Mouse (Mus musculus) MEL (cell line): ENCODE measurements around the gene Ints4. TPM values are rescaled to one million over a fixed set of nuclear protein-coding genes. Genes with fewer than 3 reads are reported as not detected.
"Not testable (repeated sequence)": the region's sequence is repeated elsewhere in the genome, so short reads cannot be mapped to it uniquely, and the experiment has no call there.

Experiments
- DNase-seq: peaks from one replicate; pipeline ENCODE4 v3.0.0; 2011; ENCODE audit warnings: low read depth, low spot score
- H3K27ac ChIP-seq: 2 replicates; pipeline ENCODE4 v1.5.1; 2012; ENCODE audit warnings: low read depth, mild to moderate bottlenecking, control low read depth, low read length, moderate library complexity; ENCODE audit not compliant: control insufficient read depth
- H3K27me3 ChIP-seq, 2 experiments: fragments of 150-350 bp in 1 of 2; sonication (generic) in 1 of 2; 2 replicates each; pipeline ENCODE4 v1.6.1; 2012; ENCODE audit warnings: low read length in 2 of 2, mild to moderate bottlenecking in 2 of 2, improper control_type of control experiment in 1 of 2, moderate library complexity in 1 of 2; ENCODE audit not compliant: insufficient read depth in 2 of 2, control insufficient read depth in 1 of 2
- H3K36me3 ChIP-seq, 2 experiments: 2 replicates each; pipeline ENCODE4 v1.6.1; 2012 to 2014; ENCODE audit warnings: low read length in 2 of 2, improper control_type of control experiment in 1 of 2, inconsistent platforms in 1 of 2, mild to moderate bottlenecking in 1 of 2; ENCODE audit not compliant: insufficient read depth in 2 of 2, control insufficient read depth in 1 of 2
- H3K4me1 ChIP-seq, 2 experiments: fragments of 150-350 bp in 1 of 2; sonication (generic) in 1 of 2; 2 replicates each; pipeline ENCODE4 v1.6.1; 2012; ENCODE audit warnings: low read length in 2 of 2, improper control_type of control experiment in 1 of 2, mild to moderate bottlenecking in 1 of 2; ENCODE audit not compliant: insufficient read depth in 2 of 2, control insufficient read depth in 1 of 2
- H3K4me3 ChIP-seq, 2 experiments: fragments of 150-350 bp in 1 of 2; sonication (generic) in 1 of 2; 2 replicates each; pipeline ENCODE4 v1.5.1; 2012; ENCODE audit warnings: low read depth in 2 of 2, low read length in 2 of 2, mild to moderate bottlenecking in 2 of 2, moderate library complexity in 2 of 2, control low read depth in 1 of 2, improper control_type of control experiment in 1 of 2; ENCODE audit not compliant: control insufficient read depth in 1 of 2, insufficient read depth in 1 of 2
- H3K79me2 ChIP-seq: 2 replicates; pipeline ENCODE4 v1.6.1; 2012; ENCODE audit warnings: mild to moderate bottlenecking, low read length, moderate library complexity; ENCODE audit not compliant: control insufficient read depth, poor library complexity, insufficient read depth
- H3K9ac ChIP-seq: 2 replicates; pipeline ENCODE4 v1.6.1; 2012; ENCODE audit warnings: low read depth, mild to moderate bottlenecking, control low read depth, low read length, moderate library complexity; ENCODE audit not compliant: control insufficient read depth, poor library complexity, severe bottlenecking
- H3K9me3 ChIP-seq: fragments of 150-350 bp; sonication (generic); replicated peaks from 2 replicates; pipeline ENCODE4 v1.6.1; 2012; ENCODE audit warnings: mild to moderate bottlenecking, low read length, improper control_type of control experiment, moderate library complexity; ENCODE audit not compliant: insufficient read depth
- CTCF ChIP-seq, 3 experiments: IDR thresholded peaks in 2 of 3; conservative IDR thresholded peaks in 1 of 3; 2 replicates each; pipeline ENCODE4 v1.5.1; 2011 to 2012; ENCODE audit warnings: low read length in 3 of 3, low read depth in 2 of 3, mild to moderate bottlenecking in 2 of 3, improper control_type of control experiment in 1 of 3, inconsistent platforms in 1 of 3, mixed read lengths in 1 of 3, moderate library complexity in 1 of 3; ENCODE audit not compliant: control insufficient read depth in 1 of 3, insufficient read depth in 1 of 3, poor library complexity in 1 of 3, severe bottlenecking in 1 of 3
- ELF1 ChIP-seq: IDR thresholded peaks from 2 replicates; pipeline ENCODE4 v1.6.1; 2014; ENCODE audit warnings: low read depth, mild to moderate bottlenecking, inconsistent platforms, low read length, improper control_type of control experiment, moderate library complexity
- EP300 ChIP-seq, 2 experiments: IDR thresholded peaks; 2 replicates each; pipeline ENCODE4 v1.6.1; 2011; ENCODE audit warnings: improper control_type of control experiment in 2 of 2, low read length in 2 of 2, low read depth in 1 of 2, mild to moderate bottlenecking in 1 of 2
- ETS1 ChIP-seq: IDR thresholded peaks from 2 replicates; pipeline ENCODE4 v1.6.1; 2012; ENCODE audit warnings: low read depth, mild to moderate bottlenecking, inconsistent platforms, low read length, improper control_type of control experiment, moderate library complexity
- GABPA ChIP-seq: IDR thresholded peaks from 2 replicates; pipeline ENCODE4 v1.6.1; 2012; ENCODE audit warnings: low read depth, mild to moderate bottlenecking, inconsistent platforms, low read length, improper control_type of control experiment, moderate library complexity
- MAFK ChIP-seq: IDR thresholded peaks from 2 replicates; pipeline ENCODE4 v1.6.1; 2011; ENCODE audit warnings: low read depth, mild to moderate bottlenecking, low read length, improper control_type of control experiment, borderline replicate concordance
- MEF2A ChIP-seq: IDR thresholded peaks from 2 replicates; pipeline ENCODE4 v1.6.1; 2014; ENCODE audit warnings: low read depth, mild to moderate bottlenecking, inconsistent platforms, low read length, improper control_type of control experiment; ENCODE audit not compliant: poor library complexity, insufficient replicate concordance, severe bottlenecking; ENCODE audit errors: extremely low read depth
- POLR2AphosphoS5 ChIP-seq: IDR thresholded peaks from 2 replicates; pipeline ENCODE4 v1.6.1; 2012; ENCODE audit warnings: low read depth, borderline replicate concordance, mild to moderate bottlenecking, inconsistent platforms, low read length, moderate library complexity, mixed read lengths
- RAD21 ChIP-seq: IDR thresholded peaks from 2 replicates; pipeline ENCODE4 v1.6.1; 2011; ENCODE audit warnings: mild to moderate bottlenecking, low read depth, low read length, improper control_type of control experiment
- RCOR1 ChIP-seq: IDR thresholded peaks from 2 replicates; pipeline ENCODE4 v1.6.1; 2012; ENCODE audit warnings: low read depth, mild to moderate bottlenecking, inconsistent platforms, low read length, improper control_type of control experiment
- SMC3 ChIP-seq: IDR thresholded peaks from 2 replicates; pipeline ENCODE4 v1.6.1; 2011; ENCODE audit warnings: low read depth, low read length, improper control_type of control experiment
- UBTF ChIP-seq: IDR thresholded peaks from 2 replicates; pipeline ENCODE4 v1.6.1; 2012; ENCODE audit warnings: low read depth, mild to moderate bottlenecking, inconsistent platforms, low read length, improper control_type of control experiment, moderate library complexity, borderline replicate concordance; ENCODE audit not compliant: insufficient read depth
- USF1 ChIP-seq: IDR thresholded peaks from 2 replicates; pipeline ENCODE4 v1.6.1; 2014; ENCODE audit warnings: low read depth, mild to moderate bottlenecking, inconsistent platforms, low read length, improper control_type of control experiment, moderate library complexity
- ZC3H11A ChIP-seq: IDR thresholded peaks from 2 replicates; pipeline ENCODE4 v1.6.1; 2012; ENCODE audit warnings: low read depth, mild to moderate bottlenecking, inconsistent platforms, low read length, improper control_type of control experiment
- ZKSCAN1 ChIP-seq: IDR thresholded peaks from 2 replicates; pipeline ENCODE4 v1.6.1; 2012; ENCODE audit warnings: low read depth, mild to moderate bottlenecking, inconsistent platforms, low read length, improper control_type of control experiment, moderate library complexity
- polyA plus RNA-seq, 2 experiments: library from polyadenylated mRNA; stranded (reverse) in 1 of 2; unstranded in 1 of 2; fragments of >175 nt in 1 of 2; fragments of >200 nt in 1 of 2; gene quantifications; 2 replicates each; pipeline versions ENCODE4 v1.2.1 to v1.2.4; 2012; ENCODE audit warnings: low replicate concordance in 2 of 2, low read depth in 1 of 2; ENCODE audit not compliant: insufficient read length in 2 of 2, insufficient read depth in 1 of 2, missing spikeins in 1 of 2
- total RNA-seq: library from RNA; depleted of rRNA; stranded (reverse); fragments of 300-350 nt; gene quantifications from 2 replicates; pipeline ENCODE4 v1.2.3, GENCODE M21; 2012

Ints4 gene
- total and polyA plus RNA-seq, 3 experiments: 53.7 to 73.9 TPM; not detected in 1

- DNase-seq: no peak
- H3K4me3 ChIP-seq: no peak overlapping the region
- H3K4me1 ChIP-seq: no peaks in the 10 kb centered on the region
- H3K9ac ChIP-seq: no peak overlapping the region
- H3K27me3 ChIP-seq: peaks cover 0 to 3% of the 10 kb centered on the region in 2 experiments; a peak in 2 of 4 replicates
- no peaks in the 10 kb centered on the region for H3K36me3 ChIP-seq
- no peak overlapping the region for H3K27ac ChIP-seq
- H3K9me3 ChIP-seq: no peaks in the 10 kb centered on the region
- H3K79me2 ChIP-seq: no peaks in the 10 kb centered on the region
- TF ChIP-seq ZKSCAN1 (no peak), UBTF (no peak), GABPA (no peak), POLR2AphosphoS5 (no peak), MAFK (no peak), ZC3H11A (no peak), ETS1 (no peak), ELF1 (no peak), EP300 (IDR thresholded peaks at IDR 0.05; ENCODE audit: low read depth in 1 of 2, low read length in 2 of 2) (no peak), SMC3 (no peak), MEF2A (no peak), USF1 (no peak), RCOR1 (no peak), RAD21 (no peak), CTCF (IDR thresholded peaks at IDR 0.05 in 2 of 3, conservative IDR thresholded peaks at IDR 0.05 in 1 of 3; ENCODE audit: control insufficient read depth in 1 of 3, insufficient read depth in 1 of 3, low read depth in 2 of 3, low read length in 3 of 3, poor library complexity in 1 of 3, severe bottlenecking in 1 of 3) (no peak)
Measured at GRCm38 (mm10) chr7:97447050-97447531, 33.7 kb upstream of the Ints4 start.

- H3K4me1 ChIP-seq, H3K27me3 ChIP-seq, DNase-seq, H3K4me3 ChIP-seq, H3K9me3 ChIP-seq, H3K27ac ChIP-seq, H3K36me3 ChIP-seq, H3K79me2 ChIP-seq, H3K9ac ChIP-seq: not testable (repeated sequence)
Measured at GRCm38 (mm10) chr7:97451023-97451422, 29.7 kb upstream of the Ints4 start, which contains the start of gene Kctd14. Gene Kctd14 (plus strand): TSS chr7:97451323.
